Mouse (Mus musculus) MN1 (cell line): Measurements from ENCODE around the gene Pgm5.
"Not testable (repeated sequence)": the region's sequence is repeated elsewhere in the genome, so short reads cannot be mapped to it uniquely, and the experiment has no call there.

ENCODE experiments used
- DNase-seq: peaks from one replicate; pipeline ENCODE4 v3.0.0-alpha.2; 2016; ENCODE audit warnings: low spot score

The Pgm5 gene

DNA sequence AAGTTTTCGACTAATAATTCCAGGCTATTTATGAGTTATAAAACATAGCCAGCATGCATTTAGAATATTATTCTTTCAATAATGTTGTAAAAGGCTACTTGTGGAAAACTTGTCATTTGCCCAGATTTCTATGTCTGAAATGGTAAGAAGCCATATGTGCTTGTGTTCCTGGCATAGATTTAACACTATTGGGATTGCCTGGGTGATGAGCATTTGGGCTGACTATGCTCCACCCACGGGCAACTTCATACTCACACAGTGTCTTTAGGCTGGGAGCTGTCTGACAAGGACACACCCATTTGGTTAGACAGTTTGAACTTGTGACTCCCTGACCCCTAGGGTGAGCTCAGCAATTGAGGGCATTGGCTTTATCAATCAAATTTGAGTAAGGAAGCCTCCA is 157.3 kb downstream of the Pgm5 start:
- DNase-seq = no peak

DNA sequence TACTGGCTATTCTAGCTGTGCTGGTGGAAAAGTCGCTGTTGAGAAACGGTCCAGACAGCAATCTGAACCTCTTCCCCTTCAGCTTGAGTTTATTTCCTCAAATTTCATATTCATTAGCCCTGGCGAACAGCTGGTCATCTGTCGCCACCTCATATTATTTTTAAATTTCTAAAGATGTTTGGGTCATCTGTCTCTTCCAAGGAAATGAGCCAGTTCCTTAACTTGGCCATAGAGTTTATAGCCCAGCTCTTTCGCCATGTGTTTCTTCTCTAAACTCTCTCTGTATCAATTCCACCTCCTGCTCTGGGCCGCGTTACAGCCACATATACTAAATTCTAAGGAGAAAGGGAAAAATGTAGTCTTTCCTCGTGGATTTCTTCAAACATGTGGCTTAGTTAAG is 158.0 kb downstream of the Pgm5 start:
- DNase-seq = no peak

DNA sequence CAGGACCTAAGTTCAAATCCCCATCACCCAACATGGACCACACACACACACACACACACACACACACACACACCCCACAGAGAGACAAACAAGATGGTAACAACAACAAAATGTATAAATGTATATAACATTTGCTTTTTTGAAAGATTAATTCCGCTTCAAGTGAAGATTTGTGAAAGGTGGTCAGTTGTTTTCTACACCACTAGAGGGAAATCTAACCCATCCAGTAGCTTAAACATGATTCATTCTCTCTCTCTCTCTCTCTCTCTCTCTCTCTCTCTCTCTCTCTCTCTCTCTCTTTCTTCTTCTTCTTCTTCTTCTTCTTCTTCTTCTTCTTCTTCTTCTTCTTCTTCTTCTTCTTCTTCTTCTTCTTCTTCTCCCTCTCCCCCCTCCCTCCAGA is 158.5 kb downstream of the Pgm5 start:
- not testable (repeated sequence) for DNase-seq

DNA sequence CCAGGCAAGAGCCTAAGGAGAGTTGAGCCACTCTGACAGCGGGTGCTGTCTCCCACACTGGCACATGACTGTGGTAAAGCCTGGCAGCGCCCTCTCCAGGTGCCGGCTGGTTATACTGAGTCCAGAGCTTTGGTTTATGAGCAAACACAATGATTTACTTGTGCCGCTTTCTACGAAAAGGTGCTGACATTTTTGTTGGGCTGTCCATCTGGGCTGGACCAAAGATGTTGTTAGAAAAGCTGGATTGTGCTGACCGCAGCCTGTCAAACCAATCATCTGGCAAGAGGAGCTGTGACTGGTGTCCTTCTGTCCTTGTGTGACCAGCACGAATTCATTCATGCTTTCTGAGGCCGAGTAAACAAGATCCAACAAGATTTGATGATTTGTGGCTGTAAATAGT is 159.9 kb downstream of the Pgm5 start:
- DNase-seq = no peak

DNA sequence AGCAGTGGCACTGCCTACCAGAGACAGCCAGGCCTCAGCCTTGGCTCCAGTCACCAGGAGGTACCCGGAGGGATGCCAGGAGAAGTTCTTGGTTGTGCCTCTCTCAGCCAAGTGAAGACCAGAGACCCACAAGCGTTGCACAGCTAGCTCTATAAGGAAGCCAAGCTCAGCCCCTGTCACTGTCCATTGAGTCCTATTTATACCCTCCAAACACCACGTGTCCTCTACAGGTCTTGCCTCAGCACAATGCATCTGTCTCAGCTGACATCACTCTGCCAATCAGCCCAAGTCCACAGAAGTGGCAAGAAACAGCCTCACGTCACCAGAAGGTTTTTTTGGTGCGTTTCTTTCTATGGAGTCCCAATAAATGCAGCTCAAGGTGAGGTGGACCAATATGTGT is 161.0 kb downstream of the Pgm5 start:
- no peak for DNase-seq

DNA sequence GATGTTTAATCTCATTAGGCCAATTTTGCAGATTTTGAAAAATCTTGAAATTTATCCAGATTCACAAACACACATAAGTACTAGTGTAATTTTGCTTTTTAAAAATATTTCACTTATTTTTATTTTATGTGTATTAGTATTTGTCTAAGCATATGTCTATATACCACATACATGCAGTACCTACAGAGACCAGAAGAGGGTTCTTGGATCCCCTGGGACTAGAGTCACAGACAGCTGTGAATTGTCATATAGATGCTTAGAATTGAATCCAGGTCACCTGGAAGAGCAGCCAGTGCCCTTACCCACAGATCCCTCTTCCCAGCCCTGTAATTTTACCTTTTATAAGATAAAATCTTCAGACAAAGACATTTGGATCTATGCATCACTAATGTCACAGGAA is 161.7 kb downstream of the Pgm5 start:
- no peak for DNase-seq

DNA sequence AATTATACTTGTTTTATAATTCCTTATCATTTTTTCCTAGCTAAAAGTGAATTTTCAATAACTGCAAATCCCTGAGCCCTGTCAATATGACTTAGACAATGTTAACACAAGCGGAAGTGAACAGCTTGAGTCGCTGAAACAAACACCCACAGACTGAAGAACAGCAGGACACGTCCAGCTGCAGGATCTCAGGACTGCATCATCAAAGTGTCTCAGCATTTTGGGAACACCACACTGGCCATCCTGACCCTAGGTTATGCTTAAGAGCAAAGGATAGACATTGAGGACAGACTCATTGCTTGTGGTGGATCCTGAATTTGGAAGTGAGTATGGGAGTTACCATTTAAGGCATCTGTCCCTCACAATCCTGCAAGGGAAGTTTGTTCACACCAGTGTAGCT is 162.5 kb downstream of the Pgm5 start:
- no peak for DNase-seq

DNA sequence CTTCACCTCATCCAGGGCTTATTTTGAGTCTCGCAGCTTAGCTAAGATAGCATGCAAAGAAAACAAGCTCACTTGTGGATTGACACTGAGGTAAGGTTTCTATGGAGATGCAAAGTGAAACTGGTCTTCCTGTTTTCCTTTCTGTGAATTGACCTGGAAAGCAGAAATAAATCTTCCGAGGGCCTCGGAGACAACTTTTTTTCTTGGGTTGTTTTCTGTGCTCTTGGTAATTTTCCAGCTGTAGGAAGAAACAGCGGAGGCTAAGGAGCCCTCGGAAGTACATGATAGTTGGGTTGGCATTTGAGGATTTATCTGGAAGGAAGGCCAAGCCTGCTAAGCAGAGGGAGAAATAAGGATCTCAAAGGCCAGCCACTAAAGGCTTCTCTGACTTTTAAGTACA is 163.0 kb downstream of the Pgm5 start:
- DNase-seq = no peak

DNA sequence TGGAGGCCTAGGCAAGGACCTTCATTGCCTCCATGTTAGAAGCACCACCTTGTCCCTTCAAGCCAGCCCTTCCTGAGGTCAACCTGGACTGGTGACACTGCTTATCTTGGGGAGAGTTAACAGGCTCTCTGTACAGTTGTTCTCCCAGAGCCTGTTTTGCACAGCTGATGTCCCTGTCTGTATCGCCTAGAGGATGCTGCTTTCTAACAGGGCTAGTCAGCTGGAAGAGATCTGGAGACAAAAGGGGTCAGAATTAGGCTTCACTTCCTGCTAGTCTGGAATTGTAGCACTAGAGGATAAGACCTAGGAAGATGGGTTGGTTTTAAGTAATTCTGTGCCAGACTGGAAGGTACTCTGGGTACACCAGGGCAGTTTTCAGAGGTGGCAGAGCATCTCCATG is 163.7 kb downstream of the Pgm5 start:
- no peak for DNase-seq

DNA sequence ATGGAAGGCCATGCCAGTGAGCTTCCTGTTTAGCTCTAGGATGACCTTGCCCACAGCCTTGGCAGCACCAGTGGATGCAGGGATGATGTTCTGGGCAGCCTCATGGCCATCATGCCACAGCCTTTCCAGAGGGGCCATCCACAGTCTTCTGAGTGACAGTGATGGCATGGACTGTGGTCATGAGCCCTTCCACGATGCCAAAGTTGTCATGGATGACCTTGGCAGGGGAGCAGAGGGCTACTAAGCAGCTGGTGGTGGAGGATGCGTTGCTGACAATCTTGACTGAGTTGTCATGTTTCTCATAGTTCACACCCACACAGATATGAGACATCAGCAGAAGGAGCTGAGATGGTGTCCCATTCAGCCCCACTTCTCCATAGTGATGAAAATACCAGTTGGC is 169.0 kb downstream of the Pgm5 start:
- DNase-seq = no peak

DNA sequence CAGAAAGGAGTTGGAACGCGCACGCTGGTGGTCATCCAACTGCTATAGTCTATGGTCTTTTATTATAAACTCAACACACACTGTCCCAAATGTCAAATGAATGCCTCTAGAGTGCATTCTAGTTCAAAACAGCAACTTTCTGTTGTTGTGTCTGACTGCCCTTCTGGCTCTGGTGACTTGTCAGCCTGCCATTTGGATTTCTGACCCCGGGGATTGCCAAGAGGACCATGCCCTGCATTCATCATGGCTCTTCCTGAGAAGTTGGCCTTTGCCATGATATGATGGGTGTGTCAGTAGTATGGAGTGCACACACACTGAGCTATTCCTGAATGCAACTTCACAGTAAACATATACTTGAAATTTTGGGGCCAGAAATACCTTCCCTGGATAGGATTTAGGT is 172.1 kb downstream of the Pgm5 start:
- DNase-seq = no peak

DNA sequence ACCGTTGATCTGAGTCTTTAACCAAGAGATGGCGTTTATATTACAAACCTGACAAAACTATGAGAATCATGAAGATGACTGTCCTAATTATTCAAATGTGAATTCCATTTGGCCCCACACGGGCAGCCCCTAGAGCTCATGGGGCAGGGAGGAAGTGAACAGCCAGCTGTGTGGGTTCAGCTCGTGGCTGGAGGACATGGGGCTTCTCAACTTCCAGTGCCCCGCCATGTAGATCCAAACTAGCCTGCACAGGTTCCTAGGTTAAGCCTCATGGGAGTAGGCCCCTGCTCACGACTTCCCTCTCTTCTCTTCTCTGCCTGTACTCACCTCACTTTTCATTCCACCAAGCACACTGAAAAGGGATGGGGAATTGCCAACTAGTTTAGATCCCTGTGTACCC is 173.3 kb downstream of the Pgm5 start:
- no peak for DNase-seq

DNA sequence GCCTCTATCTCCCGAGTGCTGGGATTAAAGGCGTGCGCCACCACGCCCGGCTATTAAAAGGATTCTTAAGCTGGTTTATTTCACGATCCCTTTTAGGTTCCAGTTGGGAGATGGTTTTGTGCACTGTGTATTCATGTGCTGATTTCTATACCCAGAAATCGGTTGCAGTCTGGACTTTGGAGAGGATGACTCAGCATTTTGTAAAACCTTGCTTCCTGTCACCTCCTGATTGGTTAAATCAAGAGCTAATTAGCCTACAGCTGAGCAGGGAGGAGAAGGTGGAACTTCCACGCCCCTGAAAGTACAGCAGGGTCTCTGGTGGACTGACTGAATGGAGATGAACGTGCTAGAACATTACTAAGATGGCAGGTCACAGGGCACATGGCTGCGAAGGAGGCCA is 175.2 kb downstream of the Pgm5 start:
- DNase-seq = no peak

DNA sequence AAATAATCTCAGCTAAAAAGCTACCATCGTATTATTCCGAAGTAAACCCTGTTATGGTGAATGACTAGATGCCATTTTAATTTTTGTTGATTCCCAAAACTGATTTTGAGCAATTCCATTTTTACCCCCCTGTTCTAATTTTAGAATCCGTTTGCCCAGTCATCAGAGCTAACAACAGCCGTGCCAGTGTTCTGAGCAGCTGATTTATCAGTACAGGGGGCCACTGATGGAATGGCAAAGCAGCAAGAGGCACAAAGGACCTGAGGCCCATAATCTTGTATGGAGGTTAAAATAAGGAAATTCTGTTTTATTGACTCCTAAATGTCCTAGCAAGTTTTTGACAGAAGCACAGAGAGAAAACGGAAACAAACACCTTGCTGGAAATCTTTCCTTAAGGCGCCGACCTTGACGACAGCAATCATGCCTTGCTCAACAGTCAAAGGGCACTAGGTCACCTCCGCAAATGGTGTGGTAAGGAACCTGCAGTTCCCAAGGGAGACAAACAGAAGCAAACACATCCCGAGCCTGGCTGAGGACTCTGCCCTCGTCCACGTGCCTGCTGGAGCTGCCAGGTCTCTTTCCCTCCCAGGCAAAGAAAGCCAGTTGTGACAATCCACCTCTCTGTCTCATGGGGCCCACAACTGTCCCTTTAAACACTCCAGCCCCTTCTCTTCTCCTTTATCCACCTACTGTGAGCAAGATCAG is 178.5 kb downstream of the Pgm5 start:
- no peak for DNase-seq

DNA sequence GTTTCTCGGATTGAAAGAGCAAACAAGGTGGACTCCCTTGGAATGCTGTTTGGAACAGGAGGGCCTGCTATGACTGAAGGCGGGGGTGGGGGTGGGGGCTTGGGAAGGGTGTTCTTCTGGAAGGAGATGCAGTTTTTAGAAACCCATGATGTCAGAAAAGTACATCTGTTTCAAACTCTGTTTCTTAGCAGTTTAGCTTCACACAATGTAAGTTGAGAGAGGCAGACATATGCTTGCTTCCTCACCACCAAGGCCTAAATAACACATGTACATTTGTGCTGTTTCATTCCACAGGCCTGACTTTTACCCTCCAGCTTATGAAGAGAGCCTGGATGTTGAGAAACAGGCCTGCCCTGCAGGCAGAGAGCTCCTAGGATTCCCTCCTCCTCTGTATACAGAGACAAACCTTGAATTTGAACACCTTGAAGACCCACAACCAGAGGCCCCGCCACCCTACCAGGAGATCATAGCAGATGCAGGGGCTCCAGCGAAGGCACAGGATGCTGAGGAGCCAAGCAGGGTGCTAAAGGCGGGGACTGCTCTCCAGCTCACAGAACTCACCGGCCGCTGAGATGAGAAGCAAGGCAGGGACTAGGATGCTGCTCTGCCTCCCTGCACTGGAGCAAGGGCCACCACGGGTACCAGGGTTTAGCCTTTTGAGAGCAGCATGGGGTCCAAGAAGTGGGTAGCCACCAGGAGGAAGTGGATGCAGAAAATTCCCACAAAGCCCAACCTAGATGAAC is 184.2 kb downstream of the Pgm5 start:
- DNase-seq = no peak

DNA sequence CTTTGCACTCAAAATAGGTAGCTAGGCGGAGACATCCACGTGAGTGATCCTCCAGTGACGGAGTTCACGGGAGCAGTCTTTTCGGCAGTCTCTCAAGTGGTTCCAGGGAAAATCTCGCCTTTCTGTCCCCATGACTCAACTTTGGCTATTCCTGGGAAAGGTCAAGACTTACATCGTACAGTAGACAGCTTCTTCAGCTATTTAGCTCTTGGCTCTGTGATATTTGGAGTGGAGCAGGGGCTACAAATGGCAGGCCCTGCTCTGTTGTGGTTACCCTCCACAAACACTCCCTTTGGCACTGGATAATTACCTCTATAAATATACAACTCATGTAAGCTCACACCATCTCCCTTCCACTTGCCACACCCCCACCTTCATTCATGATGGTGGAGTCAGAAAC is 185.2 kb downstream of the Pgm5 start:
- no peak for DNase-seq

DNA sequence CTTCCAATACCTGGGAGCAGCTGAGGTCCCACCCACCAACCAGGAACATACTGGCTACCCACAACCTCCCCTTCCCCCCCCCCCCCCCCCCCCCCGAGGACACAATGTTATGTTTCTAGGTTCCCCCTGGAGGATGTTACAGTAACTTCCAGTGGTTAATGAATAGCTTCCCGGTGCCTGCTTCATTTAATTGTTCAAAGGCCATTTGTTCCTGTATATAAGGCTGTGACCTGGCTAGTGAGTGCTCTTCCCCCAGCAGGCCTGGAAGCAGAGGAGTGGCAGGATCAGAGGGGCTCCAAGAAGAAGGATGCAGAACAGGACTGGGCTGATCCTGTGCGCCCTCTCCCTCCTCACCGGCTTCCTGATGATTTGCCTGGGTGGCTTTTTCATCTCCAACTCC is 187.9 kb downstream of the Pgm5 start, which contains the start of gene Tmem252:
Gene Tmem252, plus strand, starts transcription at position 247 of the 400 bp plus-strand sequence.
- no peak for DNase-seq

DNA sequence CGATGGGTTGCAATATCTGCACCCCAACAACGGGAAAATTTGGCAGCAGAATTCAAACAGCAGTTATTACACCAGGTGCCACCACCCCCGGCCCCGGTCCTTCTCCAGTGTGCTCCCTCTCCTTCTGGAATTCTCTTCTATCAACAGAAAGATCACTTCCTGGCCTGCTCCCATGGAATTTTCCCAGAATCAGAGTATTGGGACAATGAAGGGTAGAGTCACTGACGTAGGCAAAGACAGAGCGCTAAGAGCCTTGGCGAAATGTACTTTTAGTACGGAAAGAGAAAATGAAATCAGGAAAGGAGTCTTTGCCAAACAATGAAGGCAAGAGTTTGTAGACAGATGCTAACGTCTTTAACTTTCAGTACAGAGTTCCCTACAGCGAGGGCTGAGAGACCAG is 188.3 kb downstream of the Pgm5 start:
- no peak for DNase-seq

DNA sequence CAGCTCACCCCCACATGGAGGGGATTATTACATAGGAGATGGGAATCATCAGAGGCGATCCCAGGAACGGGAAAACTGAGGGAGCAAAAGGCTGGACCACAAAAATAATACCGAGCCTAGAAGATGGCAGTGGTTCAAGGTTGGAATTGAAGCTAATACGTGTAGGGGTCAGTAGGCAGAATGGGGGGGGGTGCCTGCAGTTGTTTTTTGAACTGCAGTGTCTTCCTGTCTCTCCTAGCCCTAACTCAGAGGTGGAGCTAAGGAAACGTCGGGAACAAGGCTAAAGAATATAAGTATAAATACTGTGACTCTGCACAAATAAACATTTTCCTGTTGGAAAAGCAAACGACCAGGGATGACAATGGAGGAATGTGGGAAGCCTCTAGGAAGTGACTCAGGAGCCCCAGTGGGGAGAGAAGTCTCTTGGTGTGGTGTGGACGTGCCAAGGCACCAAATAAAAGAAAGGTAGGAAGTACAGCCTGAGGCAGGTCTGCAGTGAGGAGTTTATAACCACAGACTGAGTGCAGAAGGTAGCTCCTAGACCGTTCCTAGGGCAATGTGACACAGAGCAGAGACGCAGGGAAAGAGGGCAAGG is 189.2 kb downstream of the Pgm5 start:
- DNase-seq = no peak

DNA sequence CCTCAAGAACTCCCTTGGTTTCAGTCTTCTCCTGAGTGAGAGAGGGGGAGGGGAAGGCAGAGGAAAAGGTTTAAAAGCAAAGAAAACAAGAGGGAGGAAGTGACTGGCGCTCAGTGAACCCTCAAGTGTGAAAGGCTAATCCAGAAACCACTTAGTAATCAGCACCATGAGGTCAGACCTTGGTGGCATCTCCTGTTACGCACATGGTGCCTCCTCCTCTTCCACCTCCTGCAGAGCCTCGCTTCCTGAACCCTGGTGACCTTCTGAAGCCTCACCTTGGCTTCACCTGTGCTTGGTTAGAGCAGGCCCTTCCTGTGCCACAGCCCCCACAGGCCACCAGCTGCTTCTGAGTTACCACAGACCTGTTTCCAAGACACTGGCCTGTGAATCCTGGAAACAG is 190.1 kb downstream of the Pgm5 start:
- no peak for DNase-seq

DNA sequence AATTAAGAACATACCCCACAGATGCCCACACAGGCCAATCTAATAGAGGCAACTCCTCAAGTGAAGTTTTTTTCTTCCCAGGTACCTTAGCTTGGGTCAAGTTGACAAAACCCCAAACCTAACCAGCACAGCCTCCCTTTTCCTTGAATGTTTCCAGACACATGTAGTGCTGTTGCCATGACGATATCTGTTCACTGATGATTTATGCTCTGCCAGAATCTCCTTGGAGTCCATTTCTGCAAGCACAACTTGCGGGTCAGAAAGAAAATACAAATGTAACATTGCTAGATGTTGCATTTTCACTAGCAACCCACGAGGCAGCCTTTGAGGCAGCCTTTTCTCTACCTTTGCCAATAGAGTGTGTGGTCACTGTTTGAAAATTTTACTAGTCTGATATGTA is 194.1 kb downstream of the Pgm5 start:
- no peak for DNase-seq

DNA sequence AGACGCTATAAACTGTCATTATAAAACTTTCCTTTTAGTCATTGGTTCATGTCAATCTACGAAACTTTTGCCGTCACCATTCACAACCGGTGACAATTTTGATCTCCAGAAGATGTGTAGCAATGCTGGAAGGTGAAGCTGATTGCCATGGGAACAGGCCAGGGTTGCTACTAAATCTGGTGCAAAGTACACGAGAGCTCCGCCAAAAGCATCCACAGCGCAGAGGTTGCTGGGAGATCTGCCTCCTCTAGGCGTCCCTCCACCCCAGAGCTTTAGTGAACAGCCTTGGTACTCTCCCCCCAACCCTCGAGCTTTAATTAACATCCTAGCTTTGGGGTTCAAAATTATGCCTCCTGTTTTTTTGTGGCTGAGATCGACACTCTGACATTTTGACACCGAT is 195.9 kb downstream of the Pgm5 start:
- DNase-seq = no peak

DNA sequence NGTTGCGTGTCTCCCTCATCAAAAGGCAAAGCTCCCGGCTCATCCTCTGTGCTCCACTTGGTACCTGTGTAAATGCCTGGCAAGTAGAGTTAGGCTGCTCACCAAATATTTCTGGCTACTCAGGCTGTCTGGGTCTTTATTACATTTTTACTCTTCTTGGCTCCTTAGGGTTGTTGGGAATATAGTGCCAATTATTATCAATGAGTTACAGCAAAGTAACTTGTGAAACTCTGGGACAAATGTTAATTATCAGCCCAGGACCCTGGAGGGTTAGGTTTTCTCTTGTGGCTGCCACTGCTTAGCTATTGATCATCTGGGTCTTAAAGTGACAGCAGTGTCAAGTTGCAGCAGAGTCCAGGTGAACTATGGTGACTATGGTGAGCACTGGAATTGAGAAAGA is 199.3 kb downstream of the Pgm5 start:
- no peak for DNase-seq

DNA sequence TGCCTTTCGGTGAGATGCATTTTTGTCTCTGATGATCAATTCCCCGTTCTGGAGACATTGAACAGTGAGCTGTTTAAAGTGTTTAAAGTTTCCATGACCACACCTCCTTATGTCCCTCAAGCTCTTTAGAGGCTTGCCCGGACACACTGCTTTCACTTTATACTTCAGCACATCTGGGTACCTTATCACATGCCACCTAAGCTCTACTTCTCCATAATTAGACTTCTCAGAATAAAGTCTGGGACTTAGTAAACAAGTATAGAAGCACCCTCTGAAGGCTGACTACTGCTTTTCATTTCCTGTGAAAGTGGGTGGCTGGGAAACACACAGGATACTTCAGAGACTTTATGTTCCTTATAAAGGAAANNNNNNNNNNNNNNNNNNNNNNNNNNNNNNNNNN is 204.7 kb downstream of the Pgm5 start:
- DNase-seq = no peak
